Mouse (Mus musculus) megakaryocyte, embryonic 14.5 days (primary cell): ENCODE measurements at regions not wholly inside any gene's neighbourhood (a gene's known extent, or its start where the extent isn't known, plus 50 kb on each side); places are given as distances from the start of the nearest gene placed in this dataset.

ENCODE experiments used
- FLI1 ChIP-seq: IDR thresholded peaks from 2 replicates; pipeline ENCODE4 v1.6.1; 2012; ENCODE audit warnings: low read length, inconsistent platforms, mixed read lengths
- GATA1 ChIP-seq: IDR thresholded peaks from 3 replicates; pipeline ENCODE4 v1.6.1; 2012; ENCODE audit warnings: mixed read lengths, low read length, inconsistent platforms, borderline replicate concordance

DNA sequence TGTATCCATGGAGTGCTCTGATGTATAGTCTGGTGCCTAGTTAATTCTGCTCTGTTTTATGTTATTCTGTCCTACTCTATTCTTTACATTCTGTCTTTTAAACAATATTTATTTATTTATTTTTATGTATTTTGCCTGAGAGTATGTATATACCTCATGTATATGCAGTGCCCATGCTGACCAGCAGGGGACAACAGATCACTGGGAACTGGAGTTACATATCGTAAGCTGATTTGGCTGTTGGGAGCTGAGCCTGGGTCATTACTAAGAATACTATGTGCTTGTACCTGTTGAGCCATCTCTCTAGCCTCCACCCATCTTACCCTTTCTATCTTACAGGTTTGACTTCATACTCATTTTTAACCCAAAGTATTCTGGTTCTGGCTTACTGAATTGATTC, 251.8 kb downstream of the Sec16b start:
- TF ChIP-seq GATA1 (no peak), FLI1 (no peak)
